Mouse (Mus musculus): Measurements from ENCODE around the gene Dkkl1.

GRCm38 (mm10) chr7:45160316-45160800, 51.6 kb downstream of the Dkkl1 start:
- TF ChIP-seq CTCF (conservative IDR thresholded peaks at IDR 0.05; ENCODE audit: low read length) (no peak), POU5F1 (IDR thresholded peaks at IDR 0.05; ENCODE audit: borderline replicate concordance, low read length) (no peak), NANOG (IDR thresholded peaks at IDR 0.05; ENCODE audit: borderline replicate concordance, low read length) (no peak)
